Mouse (Mus musculus) embryonic facial prominence, embryonic 13.5 days (tissue): Measurements from ENCODE around the gene Duox2. TPM values are rescaled to one million over a fixed set of nuclear protein-coding genes. Genes with fewer than 3 reads are reported as not detected.

Experiments
- ATAC-seq: fragments of 200-750 bp; cut with Nextera tagmentation; 2 replicates; pipeline ENCODE4 v1.8.0; 2017; ENCODE audit warnings: low read depth; ENCODE audit not compliant: insufficient number of reproducible peaks, insufficient read depth, low FRiP score, low TSS enrichment
- H3K27ac ChIP-seq: fragments of 300-500 bp; sonication (generic); 2 replicates; pipeline ENCODE4 v1.5.1; 2015; ENCODE audit warnings: moderate library complexity, mild to moderate bottlenecking, inconsistent platforms
- H3K27me3 ChIP-seq: fragments of 300-500 bp; sonication (generic); 2 replicates; pipeline ENCODE4 v1.6.1; 2015; ENCODE audit warnings: mild to moderate bottlenecking, inconsistent platforms
- H3K36me3 ChIP-seq: fragments of 300-500 bp; sonication (generic); 2 replicates; pipeline ENCODE4 v1.6.1; 2015; ENCODE audit warnings: mild to moderate bottlenecking, inconsistent platforms
- H3K4me1 ChIP-seq: fragments of 300-500 bp; sonication (generic); 2 replicates; pipeline ENCODE4 v1.6.1; 2015; ENCODE audit warnings: inconsistent platforms
- H3K4me2 ChIP-seq: fragments of 300-500 bp; sonication (generic); 2 replicates; pipeline ENCODE4 v1.6.1; 2015; ENCODE audit warnings: moderate library complexity, mild to moderate bottlenecking, inconsistent platforms
- H3K4me3 ChIP-seq: fragments of 300-500 bp; sonication (generic); 2 replicates; pipeline ENCODE4 v1.5.1; 2015; ENCODE audit warnings: mild to moderate bottlenecking, inconsistent platforms
- H3K9ac ChIP-seq: fragments of 300-500 bp; sonication (generic); 2 replicates; pipeline ENCODE4 v1.6.1; 2015; ENCODE audit warnings: mild to moderate bottlenecking, inconsistent platforms
- H3K9me3 ChIP-seq: fragments of 300-500 bp; sonication (generic); 2 replicates; pipeline ENCODE4 v1.6.1; 2016; ENCODE audit warnings: inconsistent platforms
- WGBS: fragments of 180-500 bp; shearing (Covaris S2); methylation state at CpG from one replicate; pipeline ENCODE4 v1.1.7; 2015; ENCODE audit warnings: mixed read lengths; 5-methylcytosine and 5-hydroxymethylcytosine counted together
- polyA plus RNA-seq: library from polyadenylated mRNA; unstranded; fragments of >200 nt; fragmentation: Nextera tagmentation; extraction: Ambion mirVana; gene quantifications from 2 replicates; pipeline ENCODE4 v1.2.1, GENCODE M21; 2015

Duox2 gene
- polyA plus RNA-seq, 1 experiment from 2014 or later, result 0.14 TPM

DNA sequence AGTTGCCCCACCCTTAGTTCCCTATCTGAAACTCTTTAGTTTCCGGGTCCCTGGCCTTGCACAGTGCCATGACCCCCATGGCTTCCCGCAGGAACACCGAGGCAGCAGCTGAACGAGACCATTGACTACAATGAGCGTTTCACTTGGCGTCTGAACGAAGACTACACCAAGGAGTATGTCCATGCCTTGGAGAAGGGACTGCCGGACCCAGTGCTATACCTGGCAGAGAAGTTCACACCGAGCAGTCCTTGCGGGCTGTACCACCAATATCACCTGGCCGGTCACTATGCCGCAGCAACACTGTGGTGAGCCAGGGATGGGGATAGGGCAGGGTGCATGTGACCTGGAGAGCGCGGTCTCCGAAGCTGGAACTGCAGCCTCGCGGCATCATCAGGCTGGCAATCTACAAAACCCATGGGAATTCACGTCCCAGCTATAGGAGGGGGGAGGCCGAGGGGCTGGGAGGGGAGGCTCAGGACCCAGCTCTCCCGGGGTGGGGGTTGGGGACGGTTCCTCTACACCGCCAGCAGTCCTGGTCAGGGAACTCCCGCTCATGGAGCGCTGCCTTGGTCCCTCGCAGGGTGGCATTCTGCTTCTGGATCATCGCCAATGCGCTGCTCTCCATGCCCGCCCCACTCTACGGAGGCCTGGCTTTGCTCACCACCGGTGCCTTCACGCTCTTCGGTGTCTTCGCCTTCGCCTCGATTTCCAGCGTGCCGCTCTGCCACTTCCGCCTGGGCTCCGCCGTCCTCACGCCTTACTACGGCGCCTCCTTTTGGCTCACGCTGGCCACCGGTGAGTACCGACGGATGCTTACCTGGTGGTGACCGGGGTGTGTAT lies 3.1 kb upstream of the Duox2 start:
- H3K27ac ChIP-seq, result no peak overlapping the region
- no peaks in the 10 kb centered on the region for H3K9me3 ChIP-seq
- peak overlapping the region; percentile 76 for H3K4me2 ChIP-seq
- peaks cover 100% of the 10 kb centered on the region for H3K27me3 ChIP-seq
- 0 out of 2 replicates have a peak, but pooled peaks have one; percentile 28 for ATAC-seq
- H3K4me3 ChIP-seq, result peak overlapping the region; percentile 42
- H3K36me3 ChIP-seq, result no peaks in the 10 kb centered on the region
- WGBS, result 1% methylated on average over 48 of the region's 48 CpGs
- peak overlapping the region; percentile 44 for H3K9ac ChIP-seq
- H3K4me1 ChIP-seq, result peaks cover 44% of the 10 kb centered on the region

DNA sequence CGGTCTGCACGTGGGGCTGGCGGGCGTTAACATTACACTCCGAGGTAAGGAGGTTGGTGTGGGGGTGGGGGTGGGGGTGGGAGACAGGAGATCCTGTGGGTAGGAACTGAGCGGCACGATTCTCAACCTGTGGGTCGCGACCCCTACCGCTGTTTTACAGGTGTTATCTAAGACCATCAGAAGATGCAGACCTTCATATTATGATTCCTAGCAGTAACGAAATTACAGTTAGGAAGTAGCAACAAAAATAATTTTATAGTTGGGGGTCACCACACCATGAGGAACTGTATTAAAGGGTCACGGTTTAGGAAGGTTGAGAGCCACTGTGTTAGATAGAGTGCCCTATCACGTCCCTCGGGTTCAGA lies 2.4 kb upstream of the Duox2 start:
- 6% methylated on average over 14 of the region's 14 CpGs for WGBS
- Histone ChIP-seq H3K4me1 (peaks cover 44% of the 10 kb centered on the region), H3K9ac (no peak overlapping the region), H3K36me3 (no peaks in the 10 kb centered on the region), H3K27me3 (peaks cover 100% of the 10 kb centered on the region), H3K9me3 (no peaks in the 10 kb centered on the region), H3K4me3 (no peak overlapping the region), H3K27ac (no peak overlapping the region), H3K4me2 (peak overlapping the region; percentile 76)
- ATAC-seq, result no peak

DNA sequence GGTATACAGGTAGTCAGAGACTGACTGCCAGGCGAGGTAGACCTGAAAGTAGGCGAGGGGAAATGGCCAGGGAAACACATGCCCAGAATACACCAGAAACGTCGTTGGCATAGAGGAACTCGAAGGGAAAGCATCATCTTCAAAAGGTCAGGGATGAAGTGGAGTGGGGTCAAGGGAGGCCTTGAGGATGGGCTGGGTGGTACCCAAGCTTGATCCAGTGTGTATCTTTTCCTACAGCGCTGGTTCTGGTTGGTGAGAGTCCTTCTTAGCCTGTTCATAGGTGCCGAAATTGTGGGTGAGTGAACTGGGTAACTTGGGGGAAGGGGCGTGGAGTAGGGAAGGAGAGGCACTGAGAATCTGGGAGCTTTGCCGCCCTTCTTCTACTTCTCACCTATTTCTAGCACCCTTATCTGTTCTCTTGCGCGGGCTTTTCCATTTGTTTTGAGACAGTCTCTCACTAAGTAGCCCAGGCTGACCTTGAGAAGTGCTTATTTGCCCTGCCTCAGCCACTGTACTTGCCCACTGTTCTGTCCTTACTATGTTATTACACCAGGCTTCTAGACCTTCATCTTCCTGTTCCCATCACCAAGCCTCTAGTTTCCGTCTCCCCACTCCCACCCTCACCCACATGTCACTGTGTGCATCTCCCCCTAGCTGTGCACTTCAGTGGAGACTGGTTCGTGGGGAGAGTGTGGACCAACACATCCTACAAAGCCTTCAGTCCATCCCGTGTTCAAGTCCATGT lies 1.8 kb upstream of the Duox2 start:
- no peak for ATAC-seq

DNA sequence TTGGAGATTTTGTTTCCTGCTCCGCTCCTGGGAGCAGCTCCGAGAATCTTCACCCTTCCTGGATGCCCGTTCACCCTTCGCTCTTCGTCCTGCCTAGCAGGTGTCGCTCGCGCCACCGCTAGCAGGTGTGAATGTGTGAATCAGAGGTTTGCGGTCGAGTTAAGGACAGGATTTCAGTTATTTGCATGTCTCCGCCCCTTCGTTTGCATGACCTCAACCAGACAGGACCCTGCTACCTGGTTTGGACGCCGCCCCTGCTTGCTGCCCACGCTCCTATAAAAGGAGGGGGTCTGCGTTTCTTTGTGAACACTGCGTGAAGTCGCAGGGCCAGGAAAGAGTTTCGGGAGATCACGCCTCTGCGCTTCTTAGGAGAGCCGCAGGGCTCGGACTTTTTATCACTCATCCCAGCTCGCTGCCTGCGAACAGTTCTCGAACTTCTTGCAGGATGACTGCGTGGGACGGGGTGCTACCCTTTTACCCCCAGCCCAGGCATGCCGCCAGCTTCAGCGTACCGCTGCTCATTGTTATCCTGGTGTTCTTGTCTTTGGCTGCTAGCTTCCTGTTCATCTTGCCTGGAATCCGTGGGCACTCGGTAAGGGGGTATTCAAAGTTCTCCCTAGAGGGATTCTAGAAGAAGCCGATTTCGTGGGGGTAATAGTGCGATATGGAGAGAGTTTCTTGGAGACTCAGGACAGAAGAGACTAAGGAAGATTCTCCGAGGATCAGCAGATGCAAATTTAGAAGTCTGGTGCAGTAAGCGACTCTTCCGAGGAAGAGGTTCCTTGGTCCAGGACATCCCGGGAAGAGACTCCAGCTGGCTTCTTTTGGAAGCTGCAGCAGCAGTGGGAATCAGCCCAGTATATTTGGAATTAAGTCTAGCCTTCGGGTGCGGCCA lies 594 bp upstream of the Duox2 start, which contains the start of gene Duoxa2:
TSS of gene Duoxa2 (plus strand) at position 305 of the 895 bp plus-strand sequence.
- H3K4me1 ChIP-seq, result peaks cover 44% of the 10 kb centered on the region
- 1% methylated on average over 43 of the region's 43 CpGs for WGBS
- no peak for ATAC-seq
- H3K9ac ChIP-seq, result no peak within 1 kb of the TSS
- H3K36me3 ChIP-seq, result no peaks in the 10 kb centered on the region
- H3K27ac ChIP-seq, result no peak within 1 kb of the TSS
- H3K27me3 ChIP-seq, result peaks cover 100% of the 10 kb centered on the region
- H3K9me3 ChIP-seq, result no peaks in the 10 kb centered on the region
- H3K4me3 ChIP-seq, result peak within 1 kb of the TSS; percentile 33
- H3K4me2 ChIP-seq, result peak within 1 kb of the TSS; percentile 53

More for the DNA sequence above, 1.8 kb upstream of the Duox2 start:
- Histone ChIP-seq H3K9me3 (no peaks in the 10 kb centered on the region), H3K9ac (no peak overlapping the region), H3K4me1 (peaks cover 44% of the 10 kb centered on the region), H3K4me3 (no peak overlapping the region), H3K4me2 (no peak overlapping the region), H3K36me3 (no peaks in the 10 kb centered on the region), H3K27ac (no peak overlapping the region), H3K27me3 (peaks cover 100% of the 10 kb centered on the region)
- WGBS, result 7% methylated on average over 14 of the region's 14 CpGs

DNA sequence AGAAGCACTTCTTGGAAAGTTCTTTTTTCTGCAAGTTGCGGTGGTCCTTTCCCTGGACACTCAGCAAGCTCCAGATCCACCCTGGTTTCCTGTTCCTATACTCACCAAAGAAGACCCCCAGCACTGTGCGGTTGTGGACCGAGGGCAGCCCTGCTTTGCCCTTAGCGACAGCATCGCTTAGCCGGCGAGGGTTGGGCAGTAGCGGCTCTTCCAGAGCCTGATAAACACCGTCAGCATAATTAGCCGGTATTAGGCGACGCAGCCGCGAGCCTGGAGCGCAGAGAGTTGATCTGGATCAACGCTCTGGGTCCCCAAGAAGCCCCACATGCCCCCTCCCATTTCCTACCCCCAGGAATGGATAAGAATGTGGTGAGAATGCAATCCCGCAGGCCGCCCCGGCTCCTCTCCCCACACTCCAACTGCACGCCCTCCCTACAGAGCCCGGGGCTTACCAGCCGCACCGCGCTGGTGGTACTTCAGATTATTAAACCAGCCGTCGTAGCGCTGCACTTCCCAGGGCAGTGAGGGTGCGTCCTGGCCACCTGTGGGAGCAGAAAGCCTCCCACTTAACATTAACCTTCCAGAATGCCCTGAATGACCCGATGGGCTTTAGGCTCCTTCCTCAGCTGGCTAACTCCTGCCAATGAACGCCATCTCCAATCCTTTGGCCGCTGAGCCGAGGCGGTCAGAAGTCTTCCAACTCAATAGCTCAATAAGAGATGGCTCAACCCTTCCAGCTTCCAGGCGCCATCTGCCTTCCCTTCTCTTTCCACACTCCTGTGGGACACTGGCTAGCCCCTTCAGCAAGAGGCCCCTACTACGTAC lies 766 bp downstream of the Duox2 start:
- peak overlapping the region; percentile 42 for H3K4me2 ChIP-seq
- H3K4me3 ChIP-seq, result peak overlapping the region; percentile 33

DNA sequence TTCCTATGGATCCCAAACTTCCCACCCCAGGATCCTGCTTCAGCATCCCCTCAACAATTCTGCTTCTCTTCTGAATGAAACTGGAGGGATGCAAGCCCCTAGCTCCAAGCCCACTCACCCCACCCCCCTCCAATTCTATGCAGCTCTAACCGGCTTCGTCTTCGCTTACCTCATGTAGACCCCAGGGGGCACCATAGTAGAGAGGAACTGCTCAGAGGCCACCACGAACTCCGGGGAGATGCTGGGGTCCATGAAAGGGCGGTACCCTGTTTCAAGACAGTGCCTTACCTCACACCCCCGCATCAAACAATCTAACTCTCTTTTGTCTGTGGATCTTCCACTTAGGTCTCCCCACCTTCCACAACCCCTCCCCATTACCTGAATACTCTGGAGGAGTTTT lies 3.3 kb downstream of the Duox2 start:
- Histone ChIP-seq H3K27ac (no peak overlapping the region), H3K4me3 (no peak overlapping the region), H3K9ac (no peak overlapping the region), H3K4me2 (no peak overlapping the region), H3K9me3 (no peaks in the 10 kb centered on the region), H3K36me3 (no peaks in the 10 kb centered on the region), H3K4me1 (peaks cover 25% of the 10 kb centered on the region), H3K27me3 (peaks cover 77% of the 10 kb centered on the region)
- no peak for ATAC-seq
- WGBS, result 3% methylated on average over 7 of the region's 7 CpGs

More for the DNA sequence above, 766 bp downstream of the Duox2 start:
- no peak for ATAC-seq
- H3K27ac ChIP-seq, result no peak overlapping the region
- H3K9ac ChIP-seq, result no peak overlapping the region
- H3K36me3 ChIP-seq, result no peaks in the 10 kb centered on the region
- H3K4me1 ChIP-seq, result peaks cover 44% of the 10 kb centered on the region
- peaks cover 98% of the 10 kb centered on the region for H3K27me3 ChIP-seq
- H3K9me3 ChIP-seq, result no peaks in the 10 kb centered on the region
- WGBS, result under 1% methylated on average over 35 of the region's 35 CpGs

DNA sequence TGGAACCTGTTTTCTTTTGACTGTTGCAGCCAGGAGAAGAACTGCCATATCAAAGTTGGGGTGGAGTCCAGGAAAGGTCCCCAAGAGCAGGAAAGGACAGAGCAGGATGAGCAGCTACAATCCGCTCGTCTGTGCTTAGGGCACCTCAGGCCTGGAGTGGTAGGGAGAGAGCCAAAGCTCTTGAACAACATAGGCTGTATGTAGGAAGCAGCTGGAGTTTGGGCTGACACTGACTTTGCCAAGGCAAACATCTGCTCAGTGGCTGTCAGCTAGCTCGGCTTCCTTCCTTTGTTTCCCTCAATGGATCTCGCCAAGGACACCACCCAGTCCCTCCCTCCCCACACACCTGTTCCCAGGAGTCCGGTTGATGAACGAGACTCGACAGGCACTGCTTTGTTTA lies 12.1 kb downstream of the Duox2 start:
- Histone ChIP-seq H3K4me3 (no peak overlapping the region), H3K27me3 (peaks cover 1% of the 10 kb centered on the region; the same call in 1 of the 2 replicates), H3K9ac (no peak overlapping the region), H3K36me3 (no peaks in the 10 kb centered on the region), H3K27ac (no peak overlapping the region), H3K9me3 (no peaks in the 10 kb centered on the region), H3K4me1 (no peaks in the 10 kb centered on the region), H3K4me2 (no peak overlapping the region)
- no peak for ATAC-seq
- WGBS, result 67% methylated on average over 7 of the region's 7 CpGs

DNA sequence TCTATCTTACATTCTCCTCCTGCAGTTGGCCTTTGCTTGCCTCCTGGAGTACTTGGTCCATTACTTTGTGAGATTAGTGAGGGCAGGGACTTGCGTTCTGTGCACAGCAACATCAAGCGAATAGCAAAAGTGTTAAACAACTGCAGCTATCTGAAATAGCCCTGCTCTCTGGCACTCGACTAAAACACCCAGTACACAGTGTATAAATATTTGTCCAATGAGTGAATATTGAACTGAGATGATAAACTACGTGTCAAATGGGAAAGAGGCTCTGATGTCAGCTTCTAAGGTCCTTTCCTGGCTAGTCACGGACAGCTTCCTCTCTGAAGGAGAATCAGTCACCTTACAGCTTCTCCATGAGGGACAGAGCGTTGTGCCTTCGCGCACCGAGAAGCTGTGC lies 14.2 kb downstream of the Duox2 start:
- H3K36me3 ChIP-seq, result no peaks in the 10 kb centered on the region

DNA sequence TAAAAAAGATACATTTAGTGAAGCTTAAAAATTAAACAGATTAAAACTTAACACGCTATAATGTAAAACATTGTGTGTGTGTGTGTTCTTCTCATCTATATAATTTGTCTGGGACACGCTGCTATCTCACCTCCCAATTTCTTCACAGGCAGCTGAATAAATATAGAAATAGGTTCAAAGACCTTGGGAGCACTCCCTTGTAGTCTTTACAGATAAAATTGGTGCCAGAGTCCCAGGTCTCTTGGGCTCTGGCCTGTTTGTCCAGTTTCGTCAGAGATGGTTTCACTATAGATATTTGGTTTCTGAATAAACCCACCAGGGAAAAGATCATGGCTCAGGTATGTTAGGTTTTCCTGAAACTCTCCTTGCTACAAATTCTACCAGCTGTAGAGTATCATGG lies 19.5 kb downstream of the Duox2 start:
- no peak overlapping the region for H3K9ac ChIP-seq
- H3K27me3 ChIP-seq, result no peaks in the 10 kb centered on the region
- H3K4me2 ChIP-seq, result no peak overlapping the region
- no peaks in the 10 kb centered on the region for H3K36me3 ChIP-seq
- H3K9me3 ChIP-seq, result no peaks in the 10 kb centered on the region
- H3K4me1 ChIP-seq, result no peaks in the 10 kb centered on the region
- WGBS, result 79% methylated on average over 3 of the region's 3 CpGs
- ATAC-seq, result no peak
- no peak overlapping the region for H3K27ac ChIP-seq
- H3K4me3 ChIP-seq, result no peak overlapping the region

More for the DNA sequence above, 14.2 kb downstream of the Duox2 start:
- Histone ChIP-seq H3K27ac (no peak overlapping the region), H3K27me3 (no peaks in the 10 kb centered on the region), H3K9me3 (no peaks in the 10 kb centered on the region), H3K4me2 (no peak overlapping the region), H3K4me1 (no peaks in the 10 kb centered on the region), H3K9ac (no peak overlapping the region), H3K4me3 (no peak overlapping the region)
- no peak for ATAC-seq
- 85% methylated on average over 9 of the region's 9 CpGs for WGBS

DNA sequence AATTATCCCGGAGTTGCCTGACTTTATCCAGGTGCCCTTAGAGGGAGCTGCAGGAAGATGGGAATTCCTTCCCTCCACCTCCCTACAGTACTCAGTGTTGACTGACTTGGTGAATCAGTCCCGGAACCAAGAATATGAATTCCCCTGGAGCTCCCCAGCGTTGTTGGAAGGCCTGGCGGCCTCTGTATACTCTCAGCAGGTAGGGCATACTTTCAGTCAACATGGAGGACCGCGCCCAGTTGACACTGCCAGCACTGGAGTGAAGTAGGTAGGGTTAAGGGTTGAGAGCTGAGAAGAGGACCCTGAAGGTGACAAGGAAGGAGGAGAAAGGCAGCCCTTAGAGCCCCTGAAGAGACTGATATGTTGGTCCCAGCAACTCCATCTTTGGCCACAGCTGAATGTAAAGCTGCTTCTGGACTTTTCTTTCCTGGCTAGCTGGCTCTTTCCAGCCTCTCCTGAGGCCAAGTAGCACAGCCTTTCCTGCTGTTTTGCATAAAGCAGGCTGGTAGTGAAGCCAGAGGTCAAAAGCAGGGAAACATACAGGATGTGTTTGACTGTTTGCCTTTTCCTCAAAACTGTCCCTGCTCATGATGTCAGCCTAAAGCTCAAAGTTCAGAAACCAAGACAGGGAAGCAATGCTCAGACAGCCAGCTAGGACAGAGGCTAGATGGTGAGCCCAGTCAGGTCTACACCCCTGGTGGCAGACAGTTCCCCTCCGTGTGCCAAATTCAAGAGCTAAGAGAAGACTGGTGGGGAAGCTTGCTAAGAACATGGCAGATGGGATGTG lies 31.6 kb downstream of the Duox2 start:
- WGBS, result 92% methylated on average over 7 of the region's 7 CpGs
- no peak overlapping the region for H3K4me3 ChIP-seq
- H3K27ac ChIP-seq, result no peak overlapping the region
- H3K4me1 ChIP-seq, result peaks cover 8% of the 10 kb centered on the region
- no peaks in the 10 kb centered on the region for H3K27me3 ChIP-seq
- H3K9ac ChIP-seq, result no peak overlapping the region
- no peaks in the 10 kb centered on the region for H3K36me3 ChIP-seq
- H3K4me2 ChIP-seq, result no peak overlapping the region
- no peaks in the 10 kb centered on the region for H3K9me3 ChIP-seq
- ATAC-seq, result no peak
